Mouse (Mus musculus): ENCODE data around the gene Prdm16. TPM values are rescaled to one million over a fixed set of nuclear protein-coding genes. Genes with fewer than 3 reads are reported as not detected.

Gene Prdm16
- total RNA-seq, 2 experiments from 2014 or later: 8.2 to 9.6 TPM

DNA sequence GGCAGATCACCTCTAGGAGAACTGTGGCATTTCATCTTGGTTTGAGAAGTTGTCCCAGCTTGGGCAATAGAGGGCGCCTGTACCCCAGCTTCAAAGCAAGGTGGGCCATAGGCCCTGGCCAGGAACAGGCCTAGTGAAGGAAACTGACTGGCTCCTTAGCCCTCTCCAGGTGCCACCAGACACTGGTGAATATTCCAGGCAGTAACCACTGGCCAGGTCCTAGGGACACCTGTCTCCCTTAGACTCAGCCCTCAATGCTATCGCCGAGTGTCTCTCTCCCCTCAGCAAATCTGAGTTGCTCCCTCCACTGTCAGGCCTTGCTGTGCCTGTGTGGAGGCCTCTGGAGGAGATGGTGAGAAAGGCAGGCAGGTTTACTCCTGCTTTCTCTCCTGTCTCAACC lies 187.3 kb downstream of the Prdm16 start:
- DNase-seq (ENCODE audit: extremely low spot score in 1 of 2, low spot score in 2 of 2): peak; percentile 46 to 60
- H3K4me3 ChIP-seq: no peak overlapping the region
- intact Hi-C loops (cut with DNase I): loop anchor here (1.0 to 10.0 kb wide), 4 partner anchors 122 to 345 kb away; partner anchors contain the start of gene Prdm16
- TF ChIP-seq CTCF (IDR thresholded peaks at IDR 0.05): peak; percentile 66
- H3K27ac ChIP-seq: no peak overlapping the region

DNA sequence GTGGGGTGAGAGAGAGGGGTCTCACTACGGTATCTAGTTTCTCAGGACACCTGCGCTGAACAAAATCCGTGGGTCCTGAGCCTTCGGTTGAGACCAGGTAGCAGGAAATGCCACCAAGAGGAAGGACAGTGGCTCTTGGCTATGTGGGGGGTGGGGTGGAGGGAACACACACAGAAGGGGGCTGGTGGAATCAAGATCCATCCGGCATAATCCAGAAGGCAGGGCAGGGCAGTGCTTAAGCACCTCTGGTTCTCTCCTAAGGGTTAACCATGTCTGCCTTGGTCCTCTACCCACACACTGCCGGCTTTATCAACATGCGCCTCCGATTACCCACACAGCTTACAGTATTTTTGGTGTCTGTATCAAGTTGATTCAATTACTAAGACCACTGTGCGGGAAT lies 191.0 kb downstream of the Prdm16 start:
- H3K4me3 ChIP-seq: no peak overlapping the region
- DNase-seq (ENCODE audit: extremely low spot score in 1 of 2, low spot score in 2 of 2): no peak
- no peak for TF ChIP-seq CTCF (IDR thresholded peaks at IDR 0.05)
- H3K27ac ChIP-seq: no peak overlapping the region
- intact Hi-C loops (cut with DNase I): loop anchor here (5.0 to 10.0 kb wide), 3 partner anchors 118 to 349 kb away; partner anchors contain the start of gene Prdm16

DNA sequence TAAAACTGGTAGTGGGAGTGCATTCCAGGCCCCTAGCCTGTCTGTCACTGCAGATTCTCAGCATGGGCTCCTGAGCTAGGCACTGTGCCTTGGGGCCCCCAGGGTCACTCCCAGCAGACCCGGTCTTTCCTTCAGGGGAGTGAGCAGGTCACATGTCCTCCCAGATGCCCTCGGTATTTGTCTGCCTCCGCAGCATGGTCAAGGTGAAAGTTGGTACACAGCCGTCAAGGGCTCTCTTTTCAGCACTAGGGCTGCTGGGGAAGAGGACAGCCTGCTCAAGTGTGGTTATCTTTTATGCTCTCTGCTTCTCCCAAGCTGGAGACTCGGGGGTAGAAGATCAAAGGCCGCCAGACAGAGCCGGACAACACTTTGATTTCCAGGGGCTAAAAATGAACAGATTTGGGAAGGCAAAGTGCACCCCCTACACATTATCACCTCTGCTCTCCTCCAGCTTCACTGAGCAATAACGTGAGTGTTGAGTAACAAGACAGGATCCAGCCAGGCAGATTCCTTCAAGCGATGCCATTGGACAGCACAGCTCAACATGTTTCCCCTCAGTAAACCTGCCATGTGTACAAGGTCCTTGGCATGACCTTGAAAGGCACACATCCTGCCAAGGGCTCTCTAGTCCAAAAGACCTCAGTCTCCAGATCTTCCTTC lies 193.9 kb downstream of the Prdm16 start:
- TF ChIP-seq CTCF (IDR thresholded peaks at IDR 0.05): no peak
- Histone ChIP-seq H3K27ac (no peak overlapping the region), H3K4me3 (no peak overlapping the region)
- no peak for DNase-seq (ENCODE audit: extremely low spot score in 1 of 2, low spot score in 2 of 2)
- intact Hi-C loops (cut with DNase I): loop anchor here (10.0 kb wide), 1 partner anchor 352 kb away; no protein-coding TSS in a partner anchor

DNA sequence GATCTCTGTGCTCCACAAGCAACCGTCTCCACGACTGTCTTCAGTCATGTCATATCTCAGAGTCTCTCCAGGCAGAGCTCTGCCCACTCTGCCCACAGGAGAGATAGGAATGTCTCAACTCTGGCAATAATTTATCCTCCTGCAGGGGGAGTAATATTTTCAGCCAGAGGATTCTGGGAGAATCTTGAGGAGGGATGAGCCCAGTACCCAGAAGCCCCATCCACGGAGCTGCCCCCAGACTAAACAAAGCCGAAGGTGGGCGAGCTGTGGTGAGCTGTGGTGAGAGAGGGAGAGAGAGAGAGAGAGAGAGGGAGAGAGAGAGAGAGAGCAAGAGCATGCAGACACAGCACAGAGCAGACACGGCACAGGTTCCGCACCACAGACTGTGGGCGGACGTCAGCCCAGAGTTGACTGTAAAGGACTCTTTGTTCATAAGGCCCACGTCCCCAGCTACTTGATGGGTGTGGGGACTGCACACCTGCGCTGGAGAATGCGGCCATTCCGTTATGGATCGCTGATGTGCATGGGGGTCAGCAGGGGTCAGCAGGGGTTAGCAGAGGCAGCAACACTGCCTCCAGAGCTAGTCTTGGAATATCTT lies 197.1 kb downstream of the Prdm16 start:
- Histone ChIP-seq H3K4me3 (no peak overlapping the region), H3K27ac (no peak overlapping the region; the same call in 1 of the 2 replicates)
- peak in 1 of 2 experiments; percentile 25 for DNase-seq (ENCODE audit: extremely low spot score in 1 of 2, low spot score in 2 of 2)
- intact Hi-C loops (cut with DNase I): loop anchor here (2.0 to 10.0 kb wide), 2 partner anchors 39 to 355 kb away; no protein-coding TSS in a partner anchor
- TF ChIP-seq CTCF (IDR thresholded peaks at IDR 0.05): peak; percentile 39

DNA sequence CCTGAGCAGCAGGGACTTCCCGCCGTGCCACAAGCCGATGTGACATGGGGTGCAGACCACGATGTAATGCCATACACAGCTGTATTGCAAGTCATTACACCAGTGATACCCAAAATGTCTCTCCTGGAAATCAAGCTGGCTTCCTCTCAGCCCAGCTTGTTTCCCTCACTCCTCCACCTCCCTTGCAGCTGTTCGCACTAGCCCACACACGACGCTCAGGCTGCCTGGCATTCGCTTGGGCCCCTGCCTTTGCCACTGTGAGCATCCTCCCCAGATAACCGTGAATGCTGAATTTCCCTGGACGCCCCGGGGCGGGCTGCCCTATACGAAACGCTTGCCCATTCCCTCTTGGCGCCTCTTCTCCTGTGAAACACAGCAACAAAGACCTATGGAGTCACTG lies 198.1 kb downstream of the Prdm16 start:
- no peak for TF ChIP-seq CTCF (IDR thresholded peaks at IDR 0.05)
- intact Hi-C loops (cut with DNase I): loop anchor here (2.0 kb wide), 1 partner anchor 38 kb away; no protein-coding TSS in a partner anchor
- peak; percentile 26 to 53 for DNase-seq (ENCODE audit: extremely low spot score in 1 of 2, low spot score in 2 of 2)
- H3K4me3 ChIP-seq: no peak overlapping the region
- H3K27ac ChIP-seq: peak overlapping the region; percentile 11; the same call in 1 of the 2 replicates

DNA sequence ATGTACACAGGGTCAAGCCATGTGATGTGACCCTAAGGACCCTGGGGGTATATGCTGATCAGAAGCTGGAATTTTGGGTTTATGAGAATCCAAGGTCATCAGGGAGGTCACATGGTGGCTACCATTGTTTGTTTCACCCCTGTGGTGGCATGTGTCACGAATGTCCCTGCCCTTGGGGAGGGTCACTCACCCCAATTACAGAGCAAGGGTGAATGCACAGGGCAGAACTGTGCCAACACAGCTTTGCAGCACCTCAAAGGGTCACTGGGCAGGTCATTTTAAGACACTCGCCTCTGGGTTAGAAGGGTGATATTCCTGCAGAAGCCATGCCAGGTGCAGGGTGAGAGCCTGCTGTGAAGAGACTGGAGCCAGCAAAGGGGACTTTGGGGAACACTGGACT lies 206.9 kb downstream of the Prdm16 start:
- H3K4me3 ChIP-seq: no peak overlapping the region
- no peak for DNase-seq (ENCODE audit: extremely low spot score in 1 of 2, low spot score in 2 of 2)
- no peak for TF ChIP-seq CTCF (IDR thresholded peaks at IDR 0.05)
- H3K27ac ChIP-seq: no peak overlapping the region
- intact Hi-C loops (cut with DNase I): no loop called here

DNA sequence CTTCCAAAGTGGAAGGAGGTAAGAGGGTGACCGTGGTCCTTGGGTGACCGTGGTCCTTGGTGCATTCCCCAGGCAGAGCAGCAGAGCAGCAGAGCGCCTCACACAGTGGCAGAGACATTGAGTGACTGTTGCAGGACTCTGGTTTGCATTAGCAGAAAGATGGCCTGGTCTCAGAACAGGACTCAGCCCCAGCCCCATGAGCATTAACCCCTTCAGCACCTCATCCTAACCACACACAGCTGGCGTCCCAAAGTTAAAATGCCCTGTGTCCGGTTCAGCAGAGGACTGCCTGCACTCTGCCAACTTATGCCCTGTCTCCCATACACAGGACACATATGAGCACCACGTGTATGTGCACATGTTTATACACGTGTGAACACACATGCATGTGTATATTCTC lies 209.8 kb downstream of the Prdm16 start:
- H3K27ac ChIP-seq: no peak overlapping the region
- no peak for TF ChIP-seq CTCF (IDR thresholded peaks at IDR 0.05)

DNA sequence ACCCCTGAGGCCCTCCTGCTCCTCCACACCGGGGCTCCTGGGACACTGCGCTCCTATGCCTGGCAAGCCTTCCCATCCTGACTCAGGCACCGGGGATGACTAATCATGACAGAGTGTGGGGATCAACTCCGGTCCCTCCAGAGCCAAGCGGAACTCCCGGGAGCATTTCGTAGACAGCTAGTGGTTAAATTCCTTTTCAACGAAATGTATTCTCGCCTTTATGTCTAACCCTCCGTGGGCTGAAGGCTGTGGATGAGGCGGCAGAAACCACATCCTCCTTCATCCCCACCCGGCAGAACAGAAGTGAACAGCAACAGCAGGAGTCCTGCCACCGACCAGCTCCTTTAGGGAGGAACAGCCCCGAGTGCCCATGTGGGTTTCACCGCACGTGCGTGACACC lies 211.4 kb downstream of the Prdm16 start:
- intact Hi-C loops (cut with DNase I): no loop called here
- no peak for TF ChIP-seq CTCF (IDR thresholded peaks at IDR 0.05)
- DNase-seq (ENCODE audit: extremely low spot score in 1 of 2, low spot score in 2 of 2): peak in 1 of 2 experiments; percentile 54
- H3K4me3 ChIP-seq: no peak overlapping the region
- no peak overlapping the region for H3K27ac ChIP-seq

More for the DNA sequence above, 209.8 kb downstream of the Prdm16 start:
- DNase-seq (ENCODE audit: extremely low spot score in 1 of 2, low spot score in 2 of 2): no peak
- intact Hi-C loops (cut with DNase I): no loop called here
- H3K4me3 ChIP-seq: no peak overlapping the region

DNA sequence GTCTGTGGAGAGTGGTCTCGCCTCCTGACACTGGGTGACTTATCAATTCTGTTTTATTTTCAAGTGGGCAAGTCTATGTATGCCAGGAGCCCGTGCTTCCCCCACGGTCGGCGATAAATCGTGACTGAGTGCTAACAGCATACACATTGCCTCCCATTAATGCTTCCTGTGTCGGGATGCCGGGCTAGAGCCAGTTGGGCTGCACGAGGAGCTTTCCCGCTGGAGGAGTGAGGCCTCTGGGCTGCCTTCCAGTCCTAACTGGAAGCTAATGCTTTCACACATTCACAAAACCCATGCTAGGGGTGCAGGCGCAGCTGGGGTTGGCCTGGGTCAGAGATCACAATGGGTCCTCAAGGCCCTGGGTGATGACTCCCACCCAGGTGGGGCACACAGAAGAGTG lies 212.0 kb downstream of the Prdm16 start:
- DNase-seq (ENCODE audit: extremely low spot score in 1 of 2, low spot score in 2 of 2): no peak
- TF ChIP-seq CTCF (IDR thresholded peaks at IDR 0.05): no peak
- H3K27ac ChIP-seq: no peak overlapping the region
- H3K4me3 ChIP-seq: no peak overlapping the region
- intact Hi-C loops (cut with DNase I): no loop called here

DNA sequence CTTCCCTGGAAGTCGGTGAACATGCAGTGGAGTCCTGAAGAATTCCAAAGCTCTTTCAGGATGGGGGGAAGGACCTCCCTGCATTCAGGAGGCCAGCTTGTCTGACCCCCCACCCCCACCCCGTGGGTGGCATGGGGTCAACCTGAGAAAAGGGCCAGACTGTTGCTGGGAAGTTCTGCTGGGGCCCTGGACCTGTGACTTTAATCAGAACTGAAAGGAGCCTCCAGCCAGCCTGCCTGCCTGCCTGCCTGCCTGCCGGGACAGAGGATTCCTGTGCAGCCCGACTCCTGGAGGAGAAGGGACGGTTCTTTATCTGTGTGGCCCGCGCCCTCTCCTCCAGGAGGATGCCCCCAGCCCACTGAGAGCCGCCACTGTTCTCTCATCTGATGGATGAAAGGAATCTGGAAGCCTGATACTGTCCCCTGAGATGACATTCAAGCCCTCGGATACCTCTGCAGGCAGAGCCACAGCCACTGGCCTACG lies 214.2 kb downstream of the Prdm16 start:
- DNase-seq (ENCODE audit: extremely low spot score in 1 of 2, low spot score in 2 of 2): no peak
- no peak overlapping the region for H3K4me3 ChIP-seq
- TF ChIP-seq CTCF (IDR thresholded peaks at IDR 0.05): no peak
- intact Hi-C loops (cut with DNase I): no loop called here
- H3K27ac ChIP-seq: no peak overlapping the region

DNA sequence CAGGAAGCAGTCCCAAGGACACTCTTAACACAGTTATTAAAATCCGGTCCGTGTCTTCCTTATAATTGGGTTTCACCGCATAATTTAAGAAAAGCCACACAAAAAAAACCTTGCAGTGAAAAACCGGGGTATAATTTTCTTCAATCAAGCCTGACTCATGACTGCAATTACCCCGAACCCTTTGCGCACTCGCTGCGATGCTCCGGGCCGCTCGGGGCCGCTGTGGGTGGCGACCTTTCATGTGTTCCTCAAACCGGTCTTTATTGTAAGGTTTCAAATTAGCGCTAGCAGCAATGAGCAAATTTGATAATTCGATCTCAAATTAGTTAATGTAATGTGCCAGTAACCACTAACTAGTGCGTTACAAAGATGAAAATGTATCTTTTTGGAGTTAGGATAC lies 215.9 kb downstream of the Prdm16 start:
- H3K4me3 ChIP-seq: no peak overlapping the region
- intact Hi-C loops (cut with DNase I): no loop called here
- no peak for DNase-seq (ENCODE audit: extremely low spot score in 1 of 2, low spot score in 2 of 2)
- H3K27ac ChIP-seq: no peak overlapping the region
- no peak for TF ChIP-seq CTCF (IDR thresholded peaks at IDR 0.05)

DNA sequence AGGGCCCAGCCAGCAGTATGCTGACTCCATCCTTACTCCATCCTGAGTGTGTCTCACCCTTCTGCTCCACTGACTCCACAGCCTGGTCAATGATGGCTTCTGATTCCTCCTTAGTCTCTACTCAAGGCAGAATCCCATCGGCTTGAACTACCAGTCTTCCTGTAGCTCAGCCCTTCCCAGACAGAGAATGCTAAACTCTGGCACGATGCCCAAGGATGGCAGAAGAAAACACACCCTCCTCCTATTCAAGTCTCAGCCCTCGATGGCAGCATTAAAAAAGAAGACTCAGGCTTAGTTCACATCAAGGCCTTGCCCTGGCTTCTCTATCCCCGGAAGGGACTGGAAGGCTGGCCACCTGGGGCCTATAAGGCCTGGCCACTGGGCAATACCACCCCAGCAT lies 216.9 kb downstream of the Prdm16 start:
- H3K27ac ChIP-seq: no peak overlapping the region
- intact Hi-C loops (cut with DNase I): no loop called here
- no peak overlapping the region for H3K4me3 ChIP-seq
- TF ChIP-seq CTCF (IDR thresholded peaks at IDR 0.05): no peak
- DNase-seq (ENCODE audit: extremely low spot score in 1 of 2, low spot score in 2 of 2): no peak

Measured in left cerebral cortex, adult 2 months (tissue).